ENCODE assay signal across 30 mouse cellular contexts in genomic region chr4:115795360-115795759, GRCm38 (mm10). TPM values are rescaled to one million over a fixed set of nuclear protein-coding genes. Genes with fewer than 3 reads are reported as not detected.
DNase-seq lines count a peak whose midpoint lies in the region; ATAC-seq and TF ChIP-seq lines count a peak whose summit lies in the region.
"Had no signal": no experiment of that assay in that cellular context is flagged by ENCODE, and none has a peak within 500 bp of the region (broad histone marks: within the 10 kb centered on the region; RNA-seq: fewer than 3 reads in every experiment).

No protein-coding gene starts in this region.

- ATAC-seq in limb, embryonic 11.5 days (ENCODE audit: insufficient number of reproducible peaks, low FRiP score, low TSS enrichment, low read depth), result peak; percentile 39; the same call in 1 of the 2 replicates
- no peak for ATAC-seq in megakaryocyte, adult 5-6 weeks (ENCODE audit: poor library complexity, severe bottlenecking)
- peak; percentile 98 for ATAC-seq in intestine, embryonic 15.5 days
- peak; percentile 90 for ATAC-seq in limb, embryonic 14.5 days (ENCODE audit: low FRiP score, low read depth)
- ATAC-seq in midbrain, embryonic 14.5 days (ENCODE audit: low FRiP score, low TSS enrichment), result no peak
- ATAC-seq: CD4-positive, CD25-positive, alpha-beta regulatory T cell, adult 4 months; forebrain, embryonic 14.5 days had no signal

- H3K27ac ChIP-seq in limb, embryonic 11.5 days (replicated peaks; ENCODE audit: low read depth, low read length), result 0 out of 2 replicates have a peak overlapping the region, but pooled peaks have one; percentile 14
- H3K27ac ChIP-seq in limb, embryonic 10.5 days, result no peak overlapping the region; the same call in 1 of the 2 replicates
- peak overlapping the region; percentile 48 for H3K27ac ChIP-seq in intestine, embryonic 15.5 days
- H3K27ac ChIP-seq in limb, embryonic 14.5 days (replicated peaks; ENCODE audit: low read depth, low read length), result 0 out of 2 replicates have a peak overlapping the region, but pooled peaks have one; percentile 26
- H3K27ac ChIP-seq in cerebellum, adult 2 months (ENCODE audit: insufficient read depth, low read length), result no peak overlapping the region
- no peak overlapping the region for H3K27ac ChIP-seq in midbrain, embryonic 14.5 days (replicated peaks; ENCODE audit: low read depth, low read length)
- H3K27ac ChIP-seq: hindbrain, embryonic 14.5 days; left cerebral cortex, adult 2 months; liver, embryonic 13.5 days; midbrain, embryonic 12.5 days had no signal

- no peaks in the 10 kb centered on the region for H3K9me3 ChIP-seq in limb, embryonic 11.5 days (ENCODE audit: control insufficient read depth, low read length)
- no peaks in the 10 kb centered on the region for H3K9me3 ChIP-seq in limb, embryonic 10.5 days (replicated peaks)
- H3K9me3 ChIP-seq in megakaryocyte, embryonic 14.5 days, result no peaks in the 10 kb centered on the region
- H3K9me3 ChIP-seq in intestine, embryonic 15.5 days, result no peaks in the 10 kb centered on the region
- H3K9me3 ChIP-seq in limb, embryonic 14.5 days (ENCODE audit: control insufficient read depth, low read length), result no peaks in the 10 kb centered on the region
- no peaks in the 10 kb centered on the region for H3K9me3 ChIP-seq in midbrain, embryonic 14.5 days (ENCODE audit: control insufficient read depth, low read length)
- H3K9me3 ChIP-seq: liver, embryonic 13.5 days; midbrain, embryonic 12.5 days had no signal

- no peak overlapping the region for H3K4me2 ChIP-seq in limb, embryonic 11.5 days (ENCODE audit: low read depth, severe bottlenecking)
- H3K4me2 ChIP-seq in intestine, embryonic 15.5 days (replicated peaks), result no peak overlapping the region
- no peak overlapping the region for H3K4me2 ChIP-seq in limb, embryonic 14.5 days (replicated peaks; ENCODE audit: low read depth, low read length, severe bottlenecking)
- H3K4me2 ChIP-seq in midbrain, embryonic 14.5 days (ENCODE audit: low read length), result no peak overlapping the region
- H3K4me2 ChIP-seq: heart, embryonic 11.5 days; hindbrain, embryonic 14.5 days; liver, embryonic 13.5 days; midbrain, embryonic 12.5 days had no signal

- no peak for TF ChIP-seq CTCF in cerebellum, adult 2 months (IDR thresholded peaks at IDR 0.05; ENCODE audit: borderline replicate concordance, insufficient read depth, low read depth, low read length)

- H3K4me3 ChIP-seq in limb, embryonic 11.5 days (ENCODE audit: low read depth, low read length), result no peak overlapping the region
- no peak overlapping the region for H3K4me3 ChIP-seq in limb, embryonic 10.5 days
- peak overlapping the region; percentile 4 for H3K4me3 ChIP-seq in megakaryocyte, embryonic 14.5 days (replicated peaks)
- no peak overlapping the region for H3K4me3 ChIP-seq in intestine, embryonic 15.5 days (replicated peaks)
- H3K4me3 ChIP-seq in limb, embryonic 14.5 days (replicated peaks; ENCODE audit: low read length), result no peak overlapping the region
- H3K4me3 ChIP-seq in cerebellum, adult 2 months (replicated peaks; ENCODE audit: insufficient read depth, low read depth, low read length), result no peak overlapping the region
- H3K4me3 ChIP-seq in midbrain, embryonic 14.5 days (replicated peaks; ENCODE audit: low read depth, low read length), result no peak overlapping the region
- H3K4me3 ChIP-seq: left cerebral cortex, adult 2 months; liver, embryonic 13.5 days; midbrain, embryonic 12.5 days had no signal

- no peaks in the 10 kb centered on the region for H3K27me3 ChIP-seq in limb, embryonic 11.5 days (ENCODE audit: control insufficient read depth, insufficient read depth, low read length)
- H3K27me3 ChIP-seq in limb, embryonic 10.5 days (ENCODE audit: low read depth, poor library complexity, severe bottlenecking), result no peaks in the 10 kb centered on the region
- no peaks in the 10 kb centered on the region for H3K27me3 ChIP-seq in megakaryocyte, embryonic 14.5 days (replicated peaks)
- no peaks in the 10 kb centered on the region for H3K27me3 ChIP-seq in intestine, embryonic 15.5 days (replicated peaks)
- no peaks in the 10 kb centered on the region for H3K27me3 ChIP-seq in limb, embryonic 14.5 days (ENCODE audit: control insufficient read depth, insufficient read depth, low read length)
- no peaks in the 10 kb centered on the region for H3K27me3 ChIP-seq in cerebellum, adult 2 months (ENCODE audit: control insufficient read depth, insufficient read depth, low read length)
- no peaks in the 10 kb centered on the region for H3K27me3 ChIP-seq in midbrain, embryonic 14.5 days (ENCODE audit: control insufficient read depth, insufficient read depth, low read length)
- H3K27me3 ChIP-seq: liver, embryonic 13.5 days; midbrain, embryonic 12.5 days had no signal

- no peak for TF ChIP-seq POLR2A in limb, embryonic 14.5 days (IDR thresholded peaks at IDR 0.05; ENCODE audit: borderline replicate concordance, extremely low read depth, insufficient read depth, insufficient read length)
- TF ChIP-seq POLR2A in cerebellum, adult 2 months (IDR thresholded peaks at IDR 0.05; ENCODE audit: borderline replicate concordance, insufficient read depth, low read length), result no peak

- H3K9ac ChIP-seq in limb, embryonic 11.5 days (ENCODE audit: low read length), result no peak overlapping the region
- no peak overlapping the region for H3K9ac ChIP-seq in intestine, embryonic 15.5 days
- H3K9ac ChIP-seq in limb, embryonic 14.5 days (ENCODE audit: low read depth, low read length, severe bottlenecking), result no peak overlapping the region
- no peak overlapping the region for H3K9ac ChIP-seq in midbrain, embryonic 14.5 days (replicated peaks; ENCODE audit: low read length)
- H3K9ac ChIP-seq: hindbrain, embryonic 14.5 days; liver, embryonic 13.5 days; midbrain, embryonic 12.5 days had no signal

- H3K4me1 ChIP-seq in limb, embryonic 11.5 days (ENCODE audit: control insufficient read depth, insufficient read depth, low read length), result no peaks in the 10 kb centered on the region
- peaks cover 10% of the 10 kb centered on the region; the same call in 1 of the 2 replicates for H3K4me1 ChIP-seq in limb, embryonic 10.5 days
- H3K4me1 ChIP-seq in megakaryocyte, embryonic 14.5 days, result peaks cover 34% of the 10 kb centered on the region
- H3K4me1 ChIP-seq in intestine, embryonic 15.5 days (replicated peaks), result 0 out of 2 replicates have a peak, but pooled peaks cover 3% of the 10 kb centered on the region
- 0 out of 2 replicates have a peak, but pooled peaks cover 3% of the 10 kb centered on the region for H3K4me1 ChIP-seq in limb, embryonic 14.5 days (ENCODE audit: control insufficient read depth, insufficient read depth, low read length)
- no peaks in the 10 kb centered on the region for H3K4me1 ChIP-seq in cerebellum, adult 2 months (ENCODE audit: control insufficient read depth, insufficient read depth, low read length)
- no peaks in the 10 kb centered on the region for H3K4me1 ChIP-seq in midbrain, embryonic 14.5 days (ENCODE audit: control insufficient read depth, insufficient read depth, low read length)
- H3K4me1 ChIP-seq: liver, embryonic 13.5 days; midbrain, embryonic 12.5 days had no signal

- no peak for DNase-seq in limb, embryonic 11.5 days (ENCODE audit: low spot score)
- DNase-seq in limb, embryonic 10.5 days (ENCODE audit: low spot score), result no peak
- DNase-seq in limb, embryonic 14.5 days (ENCODE audit: low spot score), result peak; percentile 37
- DNase-seq in cerebellum, adult 2 months, result no peak
- no peak for DNase-seq in midbrain, embryonic 14.5 days
- DNase-seq: adrenal gland, adult 2 months; cerebellum, adult 9-10 months; cerebellum, postnatal 36 days; gastrocnemius, postnatal 25 days; heart, adult 18-20 months; kidney, adult 8-10 months; kidney, postnatal 14 days; left cerebral cortex, postnatal 4 days; liver, embryonic 13.5 days; lung, adult 18-20 months had no signal

- 21% methylated on average over 3 of the region's 3 CpGs for WGBS in limb, embryonic 11.5 days
- 65% methylated on average over 3 of the region's 3 CpGs for WGBS in limb, embryonic 10.5 days
- WGBS in intestine, embryonic 15.5 days, result 34% methylated on average over 3 of the region's 3 CpGs
- WGBS in limb, embryonic 14.5 days, result 31% methylated on average over 3 of the region's 3 CpGs
- 96% methylated on average over 3 of the region's 3 CpGs for WGBS in cerebellum, adult 2 months
- WGBS in midbrain, embryonic 14.5 days, result 96% methylated on average over 3 of the region's 3 CpGs

- H3K36me3 ChIP-seq in limb, embryonic 11.5 days (ENCODE audit: control insufficient read depth, insufficient read depth, low read length), result peaks cover 3% of the 10 kb centered on the region; the same call in 1 of the 2 replicates
- H3K36me3 ChIP-seq in limb, embryonic 10.5 days, result peaks cover 78% of the 10 kb centered on the region
- peaks cover 91% of the 10 kb centered on the region for H3K36me3 ChIP-seq in megakaryocyte, embryonic 14.5 days (replicated peaks; ENCODE audit: low read length)
- peaks cover 3% of the 10 kb centered on the region; the same call in 1 of the 2 replicates for H3K36me3 ChIP-seq in intestine, embryonic 15.5 days
- H3K36me3 ChIP-seq in limb, embryonic 14.5 days (ENCODE audit: control insufficient read depth, insufficient read depth, low read length), result peaks cover 55% of the 10 kb centered on the region
- H3K36me3 ChIP-seq in midbrain, embryonic 14.5 days (ENCODE audit: control insufficient read depth, insufficient read depth, low read length), result peaks cover 73% of the 10 kb centered on the region

RNA-seq across cellular contexts. Expression of gene Atpaf1, which starts 10.7 kb away (rescaled TPM):
- 58.7 and 63.3 TPM in 2 replicates for polyA plus RNA-seq in limb, embryonic 11.5 days (2014; fragmentation: Nextera tagmentation; extraction: Ambion mirVana)
- 55.8 and 58.0 TPM in 2 replicates for polyA plus RNA-seq in limb, embryonic 10.5 days (2016; fragmentation: Nextera tagmentation; extraction: Ambion mirVana)
- polyA plus RNA-seq in megakaryocyte, embryonic 14.5 days (2012; ENCODE audit: insufficient read depth, low replicate concordance), result 16.7 TPM in 1 of 2 replicates, not detected in the other
- total RNA-seq in megakaryocyte, adult 5-6 weeks (2015), result 14.4 and 21.8 TPM in 2 replicates
- 5.8 and 7.5 TPM in 2 replicates for total RNA-seq in megakaryocyte, adult 5-6 weeks (2017)
- 62.4 and 63.5 TPM in 2 replicates for polyA plus RNA-seq in intestine, embryonic 15.5 days (2015; fragmentation: Nextera tagmentation; extraction: Ambion mirVana)
- polyA plus RNA-seq in limb, embryonic 14.5 days (2012; rRNA removed), result 29.9 and 35.5 TPM in 2 replicates
- polyA plus RNA-seq in limb, embryonic 14.5 days (2014; fragmentation: Nextera tagmentation; extraction: Ambion mirVana), result 57.1 and 58.4 TPM in 2 replicates
- polyA plus RNA-seq in cerebellum, adult 2 months (2012; rRNA removed), result 71.2 and 81.2 TPM in 2 replicates
- polyA plus RNA-seq in midbrain, embryonic 14.5 days (2014; fragmentation: Nextera tagmentation; extraction: Ambion mirVana), result 37.8 and 44.3 TPM in 2 replicates

RNA-seq across cellular contexts. Expression of gene Tex38, which starts 14.5 kb away (rescaled TPM):
- polyA plus RNA-seq in limb, embryonic 11.5 days (2014; fragmentation: Nextera tagmentation; extraction: Ambion mirVana), result 0.32 and 0.65 TPM in 2 replicates
- polyA plus RNA-seq in limb, embryonic 10.5 days (2016; fragmentation: Nextera tagmentation; extraction: Ambion mirVana), result 0.43 TPM in 1 of 2 replicates, not detected in the other
- polyA plus RNA-seq in megakaryocyte, embryonic 14.5 days (2012; ENCODE audit: insufficient read depth, low replicate concordance), result 0.44 TPM in 1 of 2 replicates, not detected in the other
- total RNA-seq in megakaryocyte, adult 5-6 weeks (2015), result not detected in 2 replicates
- total RNA-seq in megakaryocyte, adult 5-6 weeks (2017), result not detected in 2 replicates
- 0.21 and 0.30 TPM in 2 replicates for polyA plus RNA-seq in intestine, embryonic 15.5 days (2015; fragmentation: Nextera tagmentation; extraction: Ambion mirVana)
- polyA plus RNA-seq in limb, embryonic 14.5 days (2012; rRNA removed), result 0.50 and 1.0 TPM in 2 replicates
- polyA plus RNA-seq in limb, embryonic 14.5 days (2014; fragmentation: Nextera tagmentation; extraction: Ambion mirVana), result 0.32 TPM in 1 of 2 replicates, not detected in the other
- 0.43 TPM in 2 replicates for polyA plus RNA-seq in cerebellum, adult 2 months (2012; rRNA removed)
- polyA plus RNA-seq in midbrain, embryonic 14.5 days (2014; fragmentation: Nextera tagmentation; extraction: Ambion mirVana), result 0.28 and 0.37 TPM in 2 replicates
- total RNA-seq: hematopoietic stem cell, adult 5-6 weeks; layer of hippocampus, postnatal 14 days; megakaryocyte progenitor cell, adult 5-6 weeks; monocyte, adult 5-6 weeks had no signal
- polyA plus RNA-seq: embryonic facial prominence, embryonic 11.5 days; forebrain, embryonic 14.5 days; heart, embryonic 16.5 days; liver, embryonic 13.5 days; midbrain, embryonic 12.5 days had no signal

RNA-seq across cellular contexts. Expression of gene Mob3c, which starts 32.5 kb away (rescaled TPM):
- 5.8 and 6.0 TPM in 2 replicates for polyA plus RNA-seq in limb, embryonic 11.5 days (2014; fragmentation: Nextera tagmentation; extraction: Ambion mirVana)
- polyA plus RNA-seq in limb, embryonic 10.5 days (2016; fragmentation: Nextera tagmentation; extraction: Ambion mirVana), result 4.4 and 6.5 TPM in 2 replicates
- polyA plus RNA-seq in megakaryocyte, embryonic 14.5 days (2012; ENCODE audit: insufficient read depth, low replicate concordance), result 19.3 and 30.2 TPM in 2 replicates
- 6.2 and 8.3 TPM in 2 replicates for total RNA-seq in megakaryocyte, adult 5-6 weeks (2015)
- total RNA-seq in megakaryocyte, adult 5-6 weeks (2017), result 9.6 and 10.2 TPM in 2 replicates
- 12.4 and 15.9 TPM in 2 replicates for polyA plus RNA-seq in intestine, embryonic 15.5 days (2015; fragmentation: Nextera tagmentation; extraction: Ambion mirVana)
- polyA plus RNA-seq in limb, embryonic 14.5 days (2012; rRNA removed), result 16.3 and 19.7 TPM in 2 replicates
- 8.6 and 11.6 TPM in 2 replicates for polyA plus RNA-seq in limb, embryonic 14.5 days (2014; fragmentation: Nextera tagmentation; extraction: Ambion mirVana)
- polyA plus RNA-seq in cerebellum, adult 2 months (2012; rRNA removed), result 9.4 and 11.1 TPM in 2 replicates
- 2.5 and 4.1 TPM in 2 replicates for polyA plus RNA-seq in midbrain, embryonic 14.5 days (2014; fragmentation: Nextera tagmentation; extraction: Ambion mirVana)

RNA-seq across cellular contexts. Expression of gene Mknk1, which starts 43.6 kb away (rescaled TPM):
- polyA plus RNA-seq in limb, embryonic 11.5 days (2014; fragmentation: Nextera tagmentation; extraction: Ambion mirVana), result 23.2 and 26.1 TPM in 2 replicates
- polyA plus RNA-seq in limb, embryonic 10.5 days (2016; fragmentation: Nextera tagmentation; extraction: Ambion mirVana), result 23.1 and 29.6 TPM in 2 replicates
- polyA plus RNA-seq in megakaryocyte, embryonic 14.5 days (2012; ENCODE audit: insufficient read depth, low replicate concordance), result 293 and 361 TPM in 2 replicates
- 45.8 and 48.6 TPM in 2 replicates for total RNA-seq in megakaryocyte, adult 5-6 weeks (2015)
- total RNA-seq in megakaryocyte, adult 5-6 weeks (2017), result 103 and 116 TPM in 2 replicates
- polyA plus RNA-seq in intestine, embryonic 15.5 days (2015; fragmentation: Nextera tagmentation; extraction: Ambion mirVana), result 26.9 and 36.8 TPM in 2 replicates
- polyA plus RNA-seq in limb, embryonic 14.5 days (2012; rRNA removed), result 69.6 and 73.9 TPM in 2 replicates
- 28.4 and 28.5 TPM in 2 replicates for polyA plus RNA-seq in limb, embryonic 14.5 days (2014; fragmentation: Nextera tagmentation; extraction: Ambion mirVana)
- polyA plus RNA-seq in cerebellum, adult 2 months (2012; rRNA removed), result 58.3 and 60.0 TPM in 2 replicates
- 16.0 and 18.0 TPM in 2 replicates for polyA plus RNA-seq in midbrain, embryonic 14.5 days (2014; fragmentation: Nextera tagmentation; extraction: Ambion mirVana)

RNA-seq across cellular contexts. Expression of gene Efcab14, which starts 57.8 kb away (rescaled TPM):
- 44.3 and 48.5 TPM in 2 replicates for polyA plus RNA-seq in limb, embryonic 11.5 days (2014; fragmentation: Nextera tagmentation; extraction: Ambion mirVana)
- polyA plus RNA-seq in limb, embryonic 10.5 days (2016; fragmentation: Nextera tagmentation; extraction: Ambion mirVana), result 30.8 and 34.0 TPM in 2 replicates
- 4.7 and 7.3 TPM in 2 replicates for polyA plus RNA-seq in megakaryocyte, embryonic 14.5 days (2012; ENCODE audit: insufficient read depth, low replicate concordance)
- 45.3 and 45.4 TPM in 2 replicates for total RNA-seq in megakaryocyte, adult 5-6 weeks (2015)
- total RNA-seq in megakaryocyte, adult 5-6 weeks (2017), result 27.7 and 28.5 TPM in 2 replicates
- 31.2 and 32.0 TPM in 2 replicates for polyA plus RNA-seq in intestine, embryonic 15.5 days (2015; fragmentation: Nextera tagmentation; extraction: Ambion mirVana)
- 24.8 and 26.3 TPM in 2 replicates for polyA plus RNA-seq in limb, embryonic 14.5 days (2012; rRNA removed)
- polyA plus RNA-seq in limb, embryonic 14.5 days (2014; fragmentation: Nextera tagmentation; extraction: Ambion mirVana), result 35.2 and 40.2 TPM in 2 replicates
- polyA plus RNA-seq in cerebellum, adult 2 months (2012; rRNA removed), result 46.7 and 52.5 TPM in 2 replicates
- 16.3 and 25.4 TPM in 2 replicates for polyA plus RNA-seq in midbrain, embryonic 14.5 days (2014; fragmentation: Nextera tagmentation; extraction: Ambion mirVana)

Comparison
In these comparisons a context has a peak if more than half of its experiments do, and no peak if none do; other contexts are left out.
1. H3K27ac ChIP-seq: peak in limb, embryonic 11.5 days (single experiment), intestine, embryonic 15.5 days (single experiment) and limb, embryonic 14.5 days (single experiment); none in limb, embryonic 10.5 days (single experiment), cerebellum, adult 2 months (single experiment) and midbrain, embryonic 14.5 days (single experiment).
2. ATAC-seq: peak in limb, embryonic 11.5 days (single experiment), intestine, embryonic 15.5 days (single experiment) and limb, embryonic 14.5 days (single experiment); none in megakaryocyte, adult 5-6 weeks (single experiment) and midbrain, embryonic 14.5 days (single experiment).